Mouse (Mus musculus) liver, adult 2 months (tissue): Measurements from ENCODE around the gene Ces2f. TPM values are rescaled to one million over a fixed set of nuclear protein-coding genes. Genes with fewer than 3 reads are reported as not detected.

ENCODE experiments used
- DNase-seq: peaks from one replicate; pipeline ENCODE4 v3.0.0-alpha.2; 2011; ENCODE audit warnings: low read depth, low spot score; ENCODE audit errors: extremely low read depth
- H3K27ac ChIP-seq: fragments of 200-500 bp; replicated peaks from 2 replicates; pipeline ENCODE4 v1.5.1; 2012; ENCODE audit warnings: low read depth, mild to moderate bottlenecking, control low read depth, inconsistent platforms, low read length; ENCODE audit not compliant: insufficient read depth
- H3K27me3 ChIP-seq: fragments of 200-500 bp; 2 replicates; pipeline ENCODE4 v1.6.1; 2012; ENCODE audit warnings: mild to moderate bottlenecking, moderate library complexity, low read length, inconsistent platforms; ENCODE audit not compliant: control insufficient read depth, insufficient read depth
- H3K36me3 ChIP-seq: fragments of 200-500 bp; 2 replicates; pipeline ENCODE4 v1.6.1; 2012; ENCODE audit warnings: low read length, inconsistent platforms; ENCODE audit not compliant: control insufficient read depth, insufficient read depth
- H3K4me1 ChIP-seq: fragments of 200-500 bp; 2 replicates; pipeline ENCODE4 v1.6.1; 2011; ENCODE audit warnings: low read length; ENCODE audit not compliant: control insufficient read depth, insufficient read depth
- H3K4me3 ChIP-seq: fragments of 200-500 bp; 2 replicates; pipeline ENCODE4 v1.5.1; 2011; ENCODE audit warnings: low read depth, mild to moderate bottlenecking, control low read depth, low read length, moderate library complexity; ENCODE audit not compliant: insufficient read depth
- H3K79me2 ChIP-seq: fragments of 200-500 bp; 2 replicates; pipeline ENCODE4 v1.6.1; 2012; ENCODE audit warnings: inconsistent platforms, mild to moderate bottlenecking, low read length, moderate library complexity; ENCODE audit not compliant: control insufficient read depth, insufficient read depth
- H3K9ac ChIP-seq: fragments of 200-500 bp; 2 replicates; pipeline ENCODE4 v1.6.1; 2012; ENCODE audit warnings: low read depth, mild to moderate bottlenecking, control low read depth, inconsistent platforms, low read length
- CTCF ChIP-seq: fragments of 200-500 bp; IDR thresholded peaks from 2 replicates; pipeline ENCODE4 v1.5.1; 2011; ENCODE audit warnings: low read depth, low read length, control low read depth
- POLR2A ChIP-seq: fragments of 200-500 bp; IDR thresholded peaks from 2 replicates; pipeline ENCODE4 v1.6.1; 2011; ENCODE audit warnings: low read length, control low read depth; ENCODE audit not compliant: insufficient read depth; ENCODE audit errors: extremely low read depth
- WGBS: fragments of 180-500 bp; shearing (Covaris S2); methylation state at CpG from one replicate; pipeline ENCODE4 v1.1.7; 2018; 5-methylcytosine and 5-hydroxymethylcytosine counted together
- polyA plus RNA-seq: library from polyadenylated mRNA; depleted of rRNA; stranded (reverse); fragments of >200 nt; gene quantifications from 2 replicates; pipeline ENCODE4 v1.2.3, GENCODE M21; 2012; rRNA removed
- total RNA-seq: library from RNA; depleted of rRNA; stranded (reverse); fragments of >200 nt; gene quantifications from 2 replicates; pipeline ENCODE4 v1.2.3, GENCODE M21; 2014; rRNA removed

Gene Ces2f
- total and polyA plus RNA-seq, 2 experiments: not detected

- Histone ChIP-seq H3K36me3 (no peaks in the 10 kb centered on the region), H3K27me3 (no peaks in the 10 kb centered on the region), H3K9ac (no peak overlapping the region), H3K27ac (peak overlapping the region; percentile 86), H3K4me3 (no peak overlapping the region), H3K4me1 (peaks cover 11% of the 10 kb centered on the region), H3K79me2 (no peaks in the 10 kb centered on the region)
- WGBS: 96% methylated on average over 5 of the region's 5 CpGs
- TF ChIP-seq POLR2A: no peak
- TF ChIP-seq CTCF: no peak
- no peak for DNase-seq
Measured at GRCm38 (mm10) chr8:104984126-104984525, 37.0 kb downstream of the Ces2f start.

DNA sequence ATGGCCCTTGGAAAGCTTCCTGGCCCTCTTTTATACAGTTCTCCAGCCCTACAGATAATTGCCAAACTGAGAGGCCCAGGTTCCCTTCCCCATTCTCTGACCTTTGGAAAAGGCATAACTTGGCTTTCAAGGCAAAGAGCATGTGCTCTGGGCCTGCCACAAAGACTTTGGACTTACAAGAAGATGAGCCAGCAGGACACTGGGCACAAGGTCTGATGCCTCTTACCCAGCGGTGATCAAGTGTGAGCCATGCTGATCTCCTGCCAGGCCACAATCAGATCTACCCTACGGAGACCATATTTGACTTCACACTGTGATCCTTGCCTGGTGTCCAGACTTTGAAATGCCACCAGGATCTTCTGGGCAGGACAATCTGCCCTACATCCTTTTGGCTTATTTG is 37.8 kb downstream of the Ces2f start:
- no peaks in the 10 kb centered on the region for H3K27me3 ChIP-seq
- no peak for TF ChIP-seq CTCF
- no peak for TF ChIP-seq POLR2A
- H3K79me2 ChIP-seq: no peaks in the 10 kb centered on the region
- no peak overlapping the region for H3K9ac ChIP-seq
- peak; percentile 99 for DNase-seq
- peak overlapping the region; percentile 86 for H3K27ac ChIP-seq
- H3K36me3 ChIP-seq: no peaks in the 10 kb centered on the region
- H3K4me1 ChIP-seq: peaks cover 11% of the 10 kb centered on the region
- no peak overlapping the region for H3K4me3 ChIP-seq
- 39% methylated on average over 2 of the region's 2 CpGs for WGBS

DNA sequence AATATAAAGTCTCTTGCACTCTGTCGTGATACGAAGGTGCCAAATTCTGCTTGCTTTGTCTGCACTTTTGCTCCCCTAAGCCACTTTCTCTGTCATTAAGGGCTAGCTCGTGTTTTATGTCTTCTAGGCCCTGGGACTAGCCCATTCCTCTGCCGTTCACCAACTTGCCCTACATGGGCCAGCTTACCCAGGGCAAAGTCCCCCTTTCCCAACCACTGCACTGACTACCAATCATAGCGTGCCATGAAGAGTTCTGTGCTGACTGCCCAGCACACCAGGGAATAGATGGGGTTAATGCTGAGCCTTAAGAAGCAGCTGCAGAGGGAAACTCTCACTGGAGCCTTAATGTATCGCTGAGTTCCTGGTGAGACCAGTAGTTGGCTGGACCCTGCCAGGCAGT is 51.0 kb downstream of the Ces2f start:
- Histone ChIP-seq H3K36me3 (no peaks in the 10 kb centered on the region), H3K9ac (no peak overlapping the region), H3K79me2 (no peaks in the 10 kb centered on the region), H3K27ac (no peak overlapping the region; the same call in 1 of the 2 replicates), H3K4me3 (no peak overlapping the region), H3K4me1 (peaks cover 20% of the 10 kb centered on the region; the same call in 1 of the 2 replicates), H3K27me3 (no peaks in the 10 kb centered on the region)
- peak; percentile 76 for DNase-seq
- TF ChIP-seq POLR2A (no peak), CTCF (no peak)
- 50% methylated on average over 6 of the region's 6 CpGs for WGBS

- WGBS: 51% methylated on average over 6 of the region's 6 CpGs
- peak; percentile 62 for DNase-seq
- Histone ChIP-seq H3K27ac (no peak overlapping the region), H3K27me3 (no peaks in the 10 kb centered on the region), H3K9ac (no peak overlapping the region), H3K79me2 (no peaks in the 10 kb centered on the region), H3K36me3 (no peaks in the 10 kb centered on the region), H3K4me3 (no peak overlapping the region), H3K4me1 (peaks cover 20% of the 10 kb centered on the region; the same call in 1 of the 2 replicates)
- TF ChIP-seq CTCF (no peak), POLR2A (no peak)
Measured at GRCm38 (mm10) chr8:104999183-104999582, 52.0 kb downstream of the Ces2f start.

GRCm38 (mm10) chr8:105000586-105000985 is 53.4 kb downstream of the Ces2f start, which contains the start of gene Ces2h:
Ces2h (plus strand) TSS chr8:105000853.
- peaks cover 20% of the 10 kb centered on the region; the same call in 1 of the 2 replicates for H3K4me1 ChIP-seq
- no peak for TF ChIP-seq POLR2A
- TF ChIP-seq CTCF: no peak
- H3K79me2 ChIP-seq: no peaks in the 10 kb centered on the region
- peak within 1 kb of the TSS; percentile 16 for H3K4me3 ChIP-seq
- peak within 1 kb of the TSS; percentile 58 for H3K9ac ChIP-seq
- H3K27ac ChIP-seq: peak within 1 kb of the TSS; percentile 72
- DNase-seq: peak; percentile 88
- no peaks in the 10 kb centered on the region for H3K27me3 ChIP-seq
- H3K36me3 ChIP-seq: no peaks in the 10 kb centered on the region
- WGBS: 37% methylated on average over 7 of the region's 7 CpGs

Other genes starting within 250 kb of the Ces2f start
- 551 and 915 TPM in 2 replicates for gene Ces2a, start 213.4 kb upstream of the Ces2f start, total RNA-seq
- gene Ces2a, start 213.4 kb upstream of the Ces2f start, polyA plus RNA-seq: 242 and 580 TPM in 2 replicates
- 0.07 and 0.46 TPM in 2 replicates for gene Ces2b, start 115.8 kb upstream of the Ces2f start, total RNA-seq
- gene Ces2b, start 115.8 kb upstream of the Ces2f start, polyA plus RNA-seq: 0.05 and 0.29 TPM in 2 replicates
- gene Ces2c, start 100.3 kb upstream of the Ces2f start, total RNA-seq: 27.8 and 111 TPM in 2 replicates
- 36.1 and 49.1 TPM in 2 replicates for gene Ces2c, start 100.3 kb upstream of the Ces2f start, polyA plus RNA-seq
- gene Ces2e, start 21.1 kb upstream of the Ces2f start, total RNA-seq: 120 and 259 TPM in 2 replicates
- 137 and 182 TPM in 2 replicates for gene Ces2e, start 21.1 kb upstream of the Ces2f start, polyA plus RNA-seq
- gene Ces2g, start 14.4 kb downstream of the Ces2f start, total RNA-seq: 34.6 and 36.9 TPM in 2 replicates
- gene Ces2g, start 14.4 kb downstream of the Ces2f start, polyA plus RNA-seq: 19.6 and 31.6 TPM in 2 replicates
- gene Ces2h, start 53.5 kb downstream of the Ces2f start, total RNA-seq: 0.07 and 0.18 TPM in 2 replicates
- 0.22 and 0.26 TPM in 2 replicates for gene Ces2h, start 53.5 kb downstream of the Ces2f start, polyA plus RNA-seq
- gene Ces3a, start 101.2 kb downstream of the Ces2f start, total RNA-seq: 819 and 925 TPM in 2 replicates
- gene Ces3a, start 101.2 kb downstream of the Ces2f start, polyA plus RNA-seq: 768 and 1,045 TPM in 2 replicates
- gene Ces3b, start 136.4 kb downstream of the Ces2f start, total RNA-seq: 271 and 504 TPM in 2 replicates
- gene Ces3b, start 136.4 kb downstream of the Ces2f start, polyA plus RNA-seq: 213 and 453 TPM in 2 replicates
- 0.13 and 0.55 TPM in 2 replicates for gene Ces4a, start 184.4 kb downstream of the Ces2f start, total RNA-seq
- gene Ces4a, start 184.4 kb downstream of the Ces2f start, polyA plus RNA-seq: 0.09 and 0.93 TPM in 2 replicates
- 13.2 and 15.7 TPM in 2 replicates for gene Cbfb, start 223.3 kb downstream of the Ces2f start, total RNA-seq
- 1.8 and 2.8 TPM in 2 replicates for gene Cbfb, start 223.3 kb downstream of the Ces2f start, polyA plus RNA-seq